Mouse (Mus musculus) T-cell, adult 2 months (primary cell): ENCODE measurements around the gene Zp1.

Experiments used
- DNase-seq: peaks from one replicate; pipeline ENCODE4 v3.0.0; 2022; ENCODE audit warnings: low spot score

The Zp1 gene

DNA sequence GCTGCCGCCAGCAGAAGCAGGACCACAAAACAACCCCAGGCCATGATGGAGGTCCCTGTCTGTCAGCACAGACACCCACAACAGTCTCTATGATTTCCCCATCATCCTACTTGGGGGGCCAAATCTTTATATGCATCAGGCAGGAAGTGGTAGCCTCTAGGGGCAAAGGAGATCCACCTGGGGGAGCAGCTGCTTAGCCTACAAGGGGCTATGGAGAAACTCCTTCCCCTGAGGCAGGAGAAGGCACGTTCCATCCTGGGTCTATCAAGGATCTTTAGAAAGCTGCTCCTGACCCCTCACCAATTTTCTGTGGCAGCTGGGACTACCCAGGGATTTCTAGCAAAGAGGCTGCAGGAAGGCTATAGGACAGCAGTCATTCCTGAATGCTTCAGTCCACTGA is at the start of gene Zp1:
Gene Zp1, minus strand, starts transcription at position 101 of the 400 bp plus-strand sequence.
- no peak for DNase-seq

DNA sequence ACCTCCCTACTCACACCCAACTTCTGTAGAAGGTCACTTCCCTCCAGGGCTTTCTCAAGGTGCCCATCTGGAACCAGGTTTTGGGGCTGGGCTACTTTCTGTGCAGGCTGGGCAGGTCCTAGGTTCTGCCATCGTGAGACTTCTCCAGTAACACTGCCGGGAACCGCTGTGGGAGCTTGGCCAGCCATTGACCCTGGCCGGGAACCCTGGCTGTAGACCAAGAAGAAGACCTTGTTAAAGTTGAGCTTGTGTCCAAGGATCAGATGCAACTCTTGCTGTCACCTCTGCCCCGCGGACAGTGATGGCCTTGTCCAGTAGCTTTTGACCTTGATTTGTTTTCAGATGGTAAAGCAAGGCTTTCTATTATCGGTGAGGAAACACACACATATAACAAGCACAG is 48.1 kb upstream of the Zp1 start:
- DNase-seq = no peak

DNA sequence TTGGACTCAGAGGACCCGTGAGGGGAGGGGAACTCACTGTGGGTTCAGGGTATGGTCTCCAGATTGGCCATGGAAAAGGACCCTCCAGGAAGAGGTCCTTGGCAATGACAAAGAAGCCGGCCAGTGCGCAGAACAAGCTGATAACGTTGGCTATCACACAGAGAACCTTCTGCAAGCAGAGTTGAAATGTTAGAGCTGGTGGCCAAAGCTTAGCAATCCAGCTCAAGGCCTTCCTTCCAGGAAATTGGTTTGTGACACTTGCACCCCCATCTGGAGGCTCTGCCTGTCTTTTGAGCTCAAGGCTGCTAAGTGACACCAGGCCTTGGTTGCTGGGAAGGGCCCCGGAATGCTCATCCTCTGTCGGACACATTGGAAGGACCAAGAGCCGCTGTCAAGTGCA is 45.3 kb upstream of the Zp1 start:
- DNase-seq = no peak

DNA sequence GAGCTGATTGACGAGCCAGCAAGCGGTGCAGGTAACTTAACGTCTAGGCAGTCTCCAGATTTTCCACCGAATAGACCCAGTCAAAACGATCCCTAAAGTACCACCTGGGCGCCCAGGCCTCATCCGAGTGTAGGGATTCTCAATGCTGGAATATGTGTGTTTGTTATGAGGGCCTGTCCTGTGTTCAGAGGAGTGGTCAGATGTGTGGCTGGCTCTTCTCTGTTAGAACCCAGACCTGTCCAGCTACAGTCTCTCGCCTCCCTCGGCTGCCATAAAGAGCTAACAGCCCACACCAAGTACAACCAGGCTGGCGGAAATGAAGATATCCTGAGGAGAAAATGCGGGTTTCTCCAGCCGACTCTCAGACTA is 39.5 kb upstream of the Zp1 start:
- no peak for DNase-seq

DNA sequence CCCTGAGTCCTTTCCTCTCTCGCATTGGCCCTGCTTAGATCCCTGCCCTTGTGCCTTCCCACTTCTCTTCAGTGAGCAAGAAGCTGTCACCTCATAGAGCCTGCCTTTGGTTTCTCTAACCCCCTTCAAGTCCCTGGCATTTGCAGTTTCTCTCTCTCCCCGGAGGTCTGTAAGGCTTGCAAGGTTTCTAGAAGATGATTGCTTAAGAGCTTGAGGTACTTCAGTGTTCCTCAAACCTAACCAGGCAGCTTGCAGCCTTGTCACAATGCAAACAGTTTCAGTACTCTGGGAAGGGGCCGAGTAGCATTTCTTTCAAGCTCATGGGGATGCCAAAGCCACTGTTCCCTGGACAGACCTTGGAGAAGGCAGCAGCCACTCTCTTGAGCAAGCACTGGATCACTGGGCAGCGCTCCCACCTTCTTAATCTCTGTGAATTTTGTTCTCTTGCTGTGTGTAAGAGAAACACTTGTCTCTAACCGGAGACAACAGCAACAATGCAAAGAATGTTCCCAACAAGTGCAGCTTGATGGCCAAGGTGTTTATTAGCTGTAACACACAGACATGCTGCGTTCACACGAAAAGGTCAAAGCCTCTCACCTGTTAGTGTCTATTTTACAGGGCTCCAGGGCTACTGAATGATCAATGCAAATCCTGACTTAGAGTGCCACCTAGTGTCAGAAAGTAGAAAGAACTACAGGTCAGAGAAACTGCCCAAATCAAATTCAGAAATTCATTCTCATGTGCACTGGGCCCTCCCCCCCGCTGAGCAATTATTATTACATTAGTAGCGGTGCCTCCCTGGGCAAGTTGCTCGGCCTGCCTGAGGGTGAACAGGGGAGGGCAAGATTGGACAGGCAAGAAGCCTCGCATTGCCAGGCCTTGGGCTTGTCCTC is 38.9 kb upstream of the Zp1 start:
- peak; percentile 56 for DNase-seq

DNA sequence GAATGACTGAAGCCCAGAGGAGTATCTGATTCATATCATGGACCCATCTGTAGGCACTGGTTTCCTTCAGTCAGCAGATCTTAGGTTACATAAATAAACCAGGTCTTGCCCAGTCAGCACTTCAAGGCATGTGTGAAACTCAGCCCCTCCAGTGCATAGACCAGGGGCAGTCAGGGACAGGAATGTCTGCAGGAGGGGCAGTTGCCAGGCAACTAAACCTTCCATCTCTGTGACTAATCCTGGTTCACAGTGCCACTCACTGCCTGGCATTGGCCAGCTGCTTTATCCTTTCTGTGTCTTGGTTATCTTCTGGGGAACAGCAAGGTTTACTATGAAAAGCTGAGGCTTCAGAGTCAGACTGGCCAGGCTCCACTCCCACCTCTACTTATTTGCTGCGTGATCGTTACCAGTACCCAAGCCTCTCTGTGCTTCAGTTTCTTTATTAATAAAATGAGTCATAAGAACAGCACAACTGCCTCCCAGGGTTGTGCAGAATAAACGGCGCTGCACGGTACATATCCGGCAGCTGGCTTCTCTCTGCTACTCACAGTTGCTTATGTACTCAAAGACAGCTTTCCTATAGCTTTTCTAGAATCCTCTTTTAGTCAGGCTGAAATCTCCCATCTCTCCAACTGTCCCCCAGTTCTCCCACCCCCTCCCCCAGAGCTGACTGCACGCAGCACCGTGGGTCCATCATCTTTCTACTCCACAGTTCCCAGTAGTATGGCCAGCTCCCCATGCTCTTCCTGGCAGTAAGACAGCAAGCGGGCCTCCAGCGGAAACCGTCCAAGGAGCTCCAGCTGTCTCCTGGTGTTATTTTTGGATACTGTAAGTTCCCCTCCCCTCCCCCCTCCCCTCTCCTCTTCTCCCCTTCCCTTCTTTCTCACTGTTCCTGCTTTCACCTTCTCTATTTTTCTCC is 31.8 kb upstream of the Zp1 start:
- no peak for DNase-seq

DNA sequence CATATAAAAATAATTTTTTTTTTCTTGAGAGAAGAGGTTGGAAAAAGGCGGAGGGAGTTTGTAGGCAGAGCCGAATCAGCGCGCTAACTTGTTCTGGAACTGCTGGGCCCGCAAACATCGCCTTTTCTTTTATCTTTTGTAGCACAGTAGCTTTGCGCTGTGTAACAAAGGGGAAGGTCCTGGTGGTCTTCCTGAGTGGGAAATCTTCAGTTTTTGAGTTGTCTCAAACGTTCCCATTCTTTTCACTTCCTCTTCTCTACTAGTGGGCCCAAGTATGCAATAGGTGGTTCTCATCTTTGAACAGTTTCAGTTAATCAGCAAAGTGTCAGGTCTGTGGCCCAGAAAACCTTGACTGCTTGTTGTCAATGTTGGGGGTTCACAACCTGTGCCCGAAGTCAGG is 29.1 kb upstream of the Zp1 start:
- no peak for DNase-seq

DNA sequence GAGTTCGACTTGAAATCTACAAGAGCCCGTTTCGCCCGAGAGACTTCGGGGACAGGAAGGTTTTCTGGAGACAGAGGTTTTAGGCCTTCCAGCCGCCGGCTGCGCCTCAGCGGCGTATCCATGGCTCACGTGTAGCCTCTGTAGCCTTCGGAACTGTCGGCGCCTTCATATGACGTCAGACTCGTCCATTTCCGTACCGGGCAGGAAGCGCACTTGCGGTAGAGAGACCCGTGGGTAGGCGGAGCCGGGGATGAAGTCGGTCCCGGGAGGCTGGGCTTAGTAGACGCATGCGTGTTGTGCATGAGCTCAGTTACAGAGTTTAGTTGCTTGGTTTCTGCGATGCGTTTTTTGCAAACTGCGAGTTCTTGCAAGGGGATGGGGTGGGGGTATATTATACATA is 28.7 kb upstream of the Zp1 start, which contains the start of gene Ccdc86:
Gene Ccdc86, minus strand, starts transcription at position 155 of the 400 bp plus-strand sequence.
- DNase-seq = peak; percentile 97

DNA sequence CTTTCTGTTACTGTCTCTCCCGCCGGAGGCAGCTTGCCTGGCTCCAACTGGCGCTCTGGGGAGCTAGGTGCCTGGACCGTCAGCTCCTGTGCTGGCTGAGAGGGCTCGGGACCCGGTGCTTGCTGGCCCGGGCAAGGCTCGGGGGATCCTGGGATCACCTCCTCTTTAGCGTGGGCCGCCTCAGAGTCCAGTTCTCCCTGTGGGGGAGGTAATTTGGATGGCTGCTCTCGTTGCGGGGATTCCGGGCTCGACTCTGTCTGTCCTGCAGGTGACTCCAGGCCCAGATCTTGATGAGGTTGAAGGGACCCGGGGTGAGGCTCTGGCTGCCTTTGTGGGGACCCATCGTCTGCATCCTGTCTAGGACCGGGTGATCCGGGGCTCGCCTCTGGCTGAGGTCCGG is 28.0 kb upstream of the Zp1 start:
- peak; percentile 12 for DNase-seq

DNA sequence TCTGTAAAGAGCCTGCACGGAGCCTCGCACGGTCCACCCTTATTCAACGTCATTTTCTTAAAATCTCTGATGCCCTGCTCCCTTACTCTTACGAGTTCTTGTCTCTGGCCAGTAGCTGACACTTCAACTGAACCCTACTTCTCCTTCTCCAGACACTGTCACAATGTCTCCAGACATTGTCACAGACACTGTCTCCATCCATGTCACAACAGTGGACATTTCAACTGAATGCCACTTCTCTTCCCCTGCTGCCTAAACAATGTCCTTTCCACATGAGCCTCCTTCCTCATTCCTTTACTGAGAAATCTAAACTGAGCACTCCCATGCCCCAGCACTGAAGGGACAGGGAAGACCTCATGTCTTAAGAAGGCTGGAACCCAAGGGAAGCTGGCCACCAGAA is 26.8 kb upstream of the Zp1 start:
- DNase-seq = no peak

DNA sequence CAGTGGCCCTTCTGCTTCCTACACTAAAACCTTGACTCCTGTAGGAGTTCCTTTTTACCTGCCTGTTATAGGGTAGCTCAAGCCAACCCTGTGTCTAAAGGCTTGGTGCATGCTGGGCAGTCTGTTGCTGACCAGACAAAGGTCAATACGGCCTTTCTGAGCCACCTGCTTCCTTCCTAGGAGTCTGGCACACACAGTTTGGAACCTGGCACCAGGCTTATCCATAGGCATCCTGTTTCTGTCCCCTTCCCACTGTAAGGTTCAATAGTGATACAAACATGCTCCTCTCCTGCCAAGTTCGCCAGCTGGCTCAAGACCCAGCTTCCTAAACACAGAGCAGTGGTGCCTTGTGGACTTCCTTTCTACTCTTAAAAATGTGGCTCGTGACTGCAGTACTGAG is 26.1 kb upstream of the Zp1 start:
- DNase-seq = no peak

DNA sequence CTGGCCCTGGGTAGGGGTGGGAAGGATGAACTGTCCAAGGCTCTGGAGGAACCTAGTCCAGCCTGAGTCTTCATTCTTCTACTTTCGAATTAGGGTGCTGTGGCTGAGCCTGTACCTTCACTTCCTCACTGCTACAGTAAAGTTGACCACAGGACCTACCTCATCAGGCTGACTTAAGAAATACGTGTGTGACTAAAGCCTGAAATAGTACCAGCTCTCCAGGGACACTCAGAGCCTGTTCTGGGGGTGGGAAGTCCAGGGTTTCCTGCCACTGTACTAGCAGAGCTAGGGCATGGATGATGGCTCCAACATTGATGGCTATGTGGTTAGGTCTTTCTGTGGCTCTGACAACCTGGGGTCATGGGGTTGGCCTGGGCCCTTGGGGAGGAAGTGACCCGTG is 23.5 kb upstream of the Zp1 start:
- DNase-seq = no peak

DNA sequence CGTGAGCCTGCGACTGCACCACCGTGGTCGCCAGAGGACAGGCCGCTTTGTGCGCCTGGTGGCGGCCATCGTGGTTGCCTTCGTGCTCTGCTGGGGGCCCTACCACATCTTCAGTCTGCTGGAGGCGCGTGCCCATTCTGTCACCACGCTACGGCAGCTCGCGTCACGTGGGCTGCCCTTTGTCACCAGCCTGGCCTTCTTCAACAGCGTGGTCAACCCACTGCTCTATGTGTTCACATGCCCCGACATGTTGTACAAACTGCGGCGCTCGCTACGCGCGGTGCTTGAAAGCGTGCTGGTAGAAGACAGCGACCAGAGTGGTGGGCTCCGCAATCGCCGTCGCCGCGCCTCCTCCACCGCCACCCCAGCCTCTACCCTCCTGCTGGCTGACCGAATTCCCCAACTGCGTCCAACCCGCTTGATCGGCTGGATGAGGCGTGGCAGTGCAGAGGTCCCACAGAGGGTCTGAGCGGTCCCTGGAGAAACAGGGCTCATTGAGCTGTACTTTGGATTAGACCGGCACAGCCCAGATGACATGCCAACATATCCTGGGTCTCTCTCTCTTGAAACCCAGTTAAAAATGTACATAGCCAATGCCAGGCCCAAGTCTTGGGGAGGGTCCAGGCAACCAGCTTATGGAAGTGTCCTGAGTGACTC is 20.5 kb upstream of the Zp1 start:
- DNase-seq = no peak

DNA sequence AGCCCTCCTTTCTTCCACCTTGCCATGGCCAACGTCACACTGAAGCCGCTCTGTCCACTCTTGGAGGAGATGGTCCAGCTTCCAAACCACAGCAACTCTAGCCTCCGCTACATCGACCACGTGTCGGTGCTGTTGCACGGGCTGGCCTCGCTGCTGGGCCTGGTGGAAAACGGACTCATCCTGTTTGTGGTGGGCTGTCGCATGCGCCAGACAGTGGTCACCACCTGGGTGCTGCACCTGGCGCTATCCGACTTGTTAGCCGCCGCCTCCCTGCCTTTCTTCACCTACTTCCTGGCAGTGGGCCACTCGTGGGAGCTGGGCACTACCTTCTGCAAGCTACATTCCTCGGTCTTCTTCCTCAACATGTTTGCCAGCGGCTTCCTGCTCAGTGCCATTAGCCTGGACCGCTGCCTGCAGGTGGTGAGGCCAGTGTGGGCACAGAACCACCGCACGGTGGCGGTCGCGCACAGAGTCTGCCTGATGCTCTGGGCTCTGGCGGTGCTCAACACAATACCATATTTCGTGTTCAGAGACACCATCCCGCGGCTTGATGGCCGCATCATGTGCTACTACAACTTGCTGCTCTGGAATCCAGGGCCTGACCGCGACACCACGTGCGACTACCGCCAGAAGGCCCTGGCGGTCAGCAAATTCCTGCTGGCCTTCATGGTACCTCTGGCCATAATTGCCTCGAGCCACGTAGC is 19.8 kb upstream of the Zp1 start:
- DNase-seq = peak; percentile 58

DNA sequence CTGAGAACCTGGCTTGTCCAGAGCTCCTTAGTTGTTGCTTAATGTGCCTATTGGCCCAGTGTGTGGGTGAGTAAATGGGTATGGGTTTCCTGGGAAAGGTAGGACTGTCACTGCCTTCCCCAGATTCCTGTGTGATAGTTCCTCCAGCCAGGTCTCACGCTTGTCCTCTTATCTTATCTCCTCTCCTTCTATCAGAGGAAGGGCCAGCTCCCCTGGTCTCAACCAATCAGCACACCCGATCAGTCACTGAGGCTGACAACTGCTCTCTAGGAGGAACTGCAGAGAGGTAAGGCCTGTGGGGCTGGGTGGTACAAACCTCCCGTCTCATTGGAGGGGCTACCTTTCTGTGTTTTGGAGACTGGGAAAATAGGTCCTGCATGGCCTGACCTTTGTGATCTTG is 18.3 kb upstream of the Zp1 start:
- no peak for DNase-seq

DNA sequence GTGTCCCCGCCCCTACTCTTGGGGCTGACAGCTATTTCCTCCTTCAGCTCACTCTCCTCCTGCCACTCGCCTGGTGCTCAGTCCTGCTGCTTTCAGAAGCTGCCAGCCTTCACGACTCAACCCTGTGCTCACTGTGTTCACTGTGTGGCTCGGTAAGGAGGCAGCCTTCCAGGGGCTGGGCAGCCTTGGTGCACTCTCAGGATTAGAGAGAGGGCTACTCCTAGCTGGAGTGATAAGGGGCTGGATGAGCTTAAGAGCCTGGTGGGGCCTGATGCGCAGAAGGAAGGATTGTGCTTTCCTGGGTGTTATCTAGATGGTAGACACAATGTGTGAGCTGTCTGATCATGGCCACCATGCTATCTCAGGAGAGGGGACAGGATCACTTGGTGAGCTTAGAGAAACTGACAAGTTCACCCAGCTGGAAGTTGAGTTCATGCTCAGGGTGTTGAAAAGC is 16.7 kb upstream of the Zp1 start, which contains the start of gene Ptgdr2:
Gene Ptgdr2, plus strand, starts transcription at position 51 of the 454 bp plus-strand sequence.
- DNase-seq = no peak

DNA sequence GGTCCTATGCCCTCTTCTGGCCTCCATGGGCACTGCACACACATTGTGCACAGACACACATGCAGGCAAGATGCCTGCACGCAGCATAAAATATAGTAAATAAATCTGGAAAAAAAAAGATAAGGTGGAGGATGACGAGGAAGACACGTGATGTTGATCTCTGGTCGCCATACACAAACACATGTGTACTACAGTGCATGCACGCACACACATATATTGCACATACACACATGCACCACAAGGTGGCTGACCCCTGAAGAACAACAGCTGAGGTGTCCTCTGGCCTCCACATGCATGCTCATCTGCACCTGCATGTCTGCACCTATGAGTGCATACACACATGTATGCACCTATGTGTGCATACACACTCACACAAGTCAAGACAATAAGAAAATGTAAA is 15.6 kb upstream of the Zp1 start:
- no peak for DNase-seq

DNA sequence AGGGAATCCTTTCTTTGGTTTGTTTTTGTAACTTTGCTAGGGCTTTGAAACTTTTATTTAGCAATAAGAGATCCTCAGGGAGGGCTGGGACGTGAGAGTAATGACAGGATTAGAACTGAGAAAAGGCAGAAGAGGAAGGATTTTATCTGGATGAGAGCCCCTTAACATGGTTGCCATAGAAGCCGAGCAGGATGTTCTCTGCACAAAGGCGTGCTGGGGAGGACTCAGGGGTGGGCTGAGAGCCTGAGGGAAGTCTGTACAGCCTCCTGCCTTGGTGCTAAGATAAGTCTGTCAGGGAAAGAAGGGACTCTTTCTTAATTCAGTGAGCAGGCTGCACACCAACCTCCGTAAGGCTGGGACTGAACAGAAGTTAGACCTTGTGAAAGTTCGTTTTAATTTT is 14.6 kb upstream of the Zp1 start:
- DNase-seq = no peak

DNA sequence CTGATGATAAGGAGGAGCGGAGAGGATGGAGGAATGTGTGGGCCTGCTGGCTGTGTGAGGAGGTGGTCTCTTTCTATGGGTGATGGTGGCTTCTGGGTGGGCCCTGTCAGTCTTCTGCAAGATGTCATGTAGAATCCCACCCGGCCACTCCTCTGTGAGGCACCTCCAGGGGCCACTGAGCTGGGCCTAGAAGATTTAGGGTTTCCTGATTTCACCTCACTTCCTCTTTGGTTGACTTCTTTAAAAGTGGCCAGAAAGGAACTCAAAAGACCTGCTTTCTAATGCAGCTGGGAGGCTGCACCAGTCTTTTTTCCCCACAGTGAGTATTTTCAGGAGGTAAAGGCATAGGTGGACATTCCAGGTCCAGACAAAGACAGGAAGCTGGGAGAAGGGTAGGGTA is 10.2 kb upstream of the Zp1 start:
- no peak for DNase-seq

DNA sequence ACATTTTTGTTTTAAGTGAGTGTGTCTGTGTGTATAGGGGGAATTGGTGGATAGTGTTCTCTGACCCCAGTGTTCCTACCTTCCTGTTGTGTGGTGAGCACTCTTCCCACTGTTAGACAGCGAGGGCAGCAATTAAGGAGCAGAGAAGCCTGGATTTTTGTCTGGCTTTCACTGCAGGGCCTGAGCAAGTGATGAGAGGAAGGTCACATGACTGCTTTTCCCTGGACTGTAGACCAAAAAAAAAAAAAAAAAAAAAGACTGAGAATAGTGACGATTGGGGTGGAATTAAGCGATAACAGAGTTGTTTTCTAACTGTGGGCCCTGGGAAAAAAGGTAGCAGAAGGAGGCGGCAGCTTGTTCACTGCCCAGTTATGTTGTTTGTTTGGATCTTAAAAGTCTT is 6.2 kb upstream of the Zp1 start:
- no peak for DNase-seq

DNA sequence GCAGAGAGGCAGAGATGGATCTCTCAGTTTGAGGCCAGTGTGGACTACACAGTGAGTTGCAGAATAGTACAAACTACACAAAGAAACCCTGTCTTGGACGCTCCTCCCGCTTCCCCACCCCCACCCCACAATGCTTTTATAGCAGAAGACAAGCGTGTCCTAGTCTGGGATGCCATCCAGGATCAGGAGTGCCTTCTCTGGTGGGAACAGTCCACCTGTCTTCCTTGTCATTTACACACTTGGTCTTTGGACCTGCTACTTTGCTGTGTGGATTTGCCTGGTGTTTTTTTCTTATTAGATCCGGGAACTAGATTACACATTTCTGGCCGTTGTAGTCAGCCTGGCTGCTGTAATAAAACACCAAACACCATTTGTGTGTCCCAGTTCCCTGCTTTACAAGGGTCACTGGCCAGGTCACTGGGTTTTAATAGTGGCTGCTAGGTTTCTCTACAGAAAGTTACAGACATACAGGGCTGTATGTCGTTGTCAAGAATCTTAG is 5.7 kb upstream of the Zp1 start:
- DNase-seq = no peak

DNA sequence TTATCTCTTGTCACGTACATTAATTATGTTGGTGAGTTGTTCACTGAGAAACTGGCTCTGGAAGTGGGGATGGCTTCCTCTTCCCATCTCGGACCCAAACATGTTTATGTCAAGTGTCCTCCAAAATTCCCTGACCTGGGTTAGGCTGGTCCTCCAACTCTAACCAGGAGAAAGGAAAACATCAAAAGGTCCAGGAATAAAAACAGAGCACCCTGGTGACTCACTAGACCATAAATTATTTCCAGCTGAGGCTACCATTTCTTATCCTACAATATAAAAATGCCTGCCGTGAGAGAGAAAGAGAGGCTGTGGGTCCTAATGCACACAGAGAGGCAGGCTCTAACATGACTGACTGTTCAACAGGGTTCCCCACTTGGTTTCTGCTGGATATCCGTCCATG is 3.8 kb upstream of the Zp1 start:
- DNase-seq = no peak
